Mouse (Mus musculus) spleen, postnatal 14 days (tissue): ENCODE results near the gene Gse1.
A peak's percentile ranks its signal among the peaks of the same experiment; 100 is the strongest.

Experiments
- DNase-seq, 2 experiments: peaks; one replicate each; pipeline ENCODE4 v3.0.0; 2021 to 2022; ENCODE audit warnings: low spot score in 2 of 2

Gene Gse1

DNA sequence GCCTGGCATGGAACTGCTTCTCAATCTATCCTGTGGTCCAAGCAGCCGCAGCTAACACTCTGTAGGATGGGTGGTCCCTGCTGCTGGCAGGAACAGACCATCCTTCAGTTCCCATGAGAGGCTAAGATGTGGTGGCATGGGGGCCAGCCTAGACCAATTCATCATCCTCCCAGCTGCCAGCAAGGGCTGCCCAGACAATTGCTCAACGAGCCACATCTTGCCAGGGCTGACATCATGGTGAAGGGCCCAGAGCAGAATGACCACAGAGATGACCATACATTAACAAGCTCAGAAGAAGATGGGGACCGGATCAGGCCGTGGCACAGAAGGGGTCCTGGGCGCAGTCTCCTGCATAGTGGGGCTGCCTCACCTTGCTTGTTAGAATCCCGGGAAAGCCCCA lies 382.6 kb downstream of the Gse1 start:
- no peak for DNase-seq

DNA sequence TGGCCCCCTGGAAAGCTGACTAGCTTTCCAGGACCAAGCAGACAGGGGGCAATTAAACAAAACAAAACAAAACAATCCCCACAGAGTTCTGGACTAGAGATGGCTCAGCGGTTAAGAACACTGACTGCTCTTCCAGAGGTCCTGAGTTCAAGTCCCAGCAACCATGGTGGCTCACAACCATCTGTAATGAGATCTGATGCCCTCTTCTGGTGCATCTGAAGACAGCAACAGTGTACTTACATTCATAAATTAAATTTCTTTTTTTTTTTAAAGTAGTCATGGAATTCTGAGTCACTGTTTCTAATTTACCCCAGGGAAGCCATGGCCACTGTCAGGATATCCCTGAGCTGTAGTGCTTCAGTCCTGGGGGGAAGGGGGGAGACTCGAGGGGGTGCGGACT lies 386.2 kb downstream of the Gse1 start:
- DNase-seq, result no peak

DNA sequence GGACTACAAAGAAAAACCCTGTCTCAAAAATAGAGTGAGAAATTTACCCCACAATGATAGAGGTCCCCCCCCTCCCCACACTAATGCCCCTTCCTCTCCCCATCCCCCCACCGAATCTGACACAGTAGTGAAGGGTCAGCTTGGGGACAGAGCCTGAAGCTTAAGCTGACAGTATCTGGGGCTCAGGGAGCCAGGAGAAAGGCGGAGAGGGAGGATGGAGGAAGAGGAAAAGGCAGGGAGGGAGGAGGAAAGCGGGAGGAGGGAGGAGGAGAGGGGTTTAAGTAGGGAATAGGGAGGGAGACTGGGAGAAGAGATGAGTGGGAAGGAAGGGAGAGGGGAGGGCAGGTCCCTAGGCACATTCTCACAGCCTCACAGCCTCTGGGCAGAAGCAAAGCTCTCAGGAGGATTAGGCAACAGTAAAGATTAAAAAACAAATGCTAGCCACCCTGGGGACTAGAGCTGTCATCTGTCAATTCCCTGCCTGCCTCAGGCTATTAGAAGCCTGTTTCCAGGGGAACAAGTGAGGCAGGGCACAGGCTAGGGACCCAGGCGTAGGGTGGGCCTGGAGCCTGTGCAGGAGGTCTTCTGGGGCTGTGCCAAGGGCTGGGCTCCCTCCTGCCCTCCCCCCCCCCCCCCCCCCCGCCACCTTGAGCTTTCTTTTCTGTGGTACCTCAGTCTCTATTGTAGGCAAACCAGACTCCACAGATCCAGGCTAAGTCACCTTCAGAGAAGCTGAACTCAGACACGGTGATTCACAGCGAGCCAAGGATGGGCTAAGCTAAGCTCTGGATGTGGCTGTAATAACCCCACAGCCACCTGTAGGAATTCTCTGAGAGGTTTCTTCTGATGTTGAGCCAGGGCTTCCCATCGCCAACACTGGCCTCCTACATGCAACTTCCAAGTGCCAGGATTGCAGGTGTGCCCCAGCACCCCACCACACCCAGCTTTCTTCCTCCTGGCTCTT lies 388.7 kb downstream of the Gse1 start:
- DNase-seq, result no peak

DNA sequence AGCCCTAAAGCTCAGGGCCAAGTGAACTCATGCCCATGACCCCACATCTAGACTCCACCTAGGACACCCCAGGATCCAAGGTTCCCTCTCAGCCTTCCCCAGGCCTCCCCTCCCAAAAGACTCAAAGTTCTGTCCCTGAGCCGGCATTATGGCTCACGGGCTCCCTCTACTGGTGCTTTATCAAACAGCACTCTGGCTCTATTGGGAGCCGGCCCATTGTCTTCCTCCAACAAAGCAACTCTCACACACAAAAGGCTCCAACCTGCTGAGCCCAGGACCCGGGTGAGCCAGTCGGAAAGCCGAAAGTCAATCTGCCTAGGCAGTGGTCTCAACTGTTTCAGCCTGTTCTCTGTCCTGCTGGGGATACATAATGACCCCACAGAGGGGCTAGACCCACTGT lies 389.9 kb downstream of the Gse1 start:
- DNase-seq, result peak; percentile 27 to 55

DNA sequence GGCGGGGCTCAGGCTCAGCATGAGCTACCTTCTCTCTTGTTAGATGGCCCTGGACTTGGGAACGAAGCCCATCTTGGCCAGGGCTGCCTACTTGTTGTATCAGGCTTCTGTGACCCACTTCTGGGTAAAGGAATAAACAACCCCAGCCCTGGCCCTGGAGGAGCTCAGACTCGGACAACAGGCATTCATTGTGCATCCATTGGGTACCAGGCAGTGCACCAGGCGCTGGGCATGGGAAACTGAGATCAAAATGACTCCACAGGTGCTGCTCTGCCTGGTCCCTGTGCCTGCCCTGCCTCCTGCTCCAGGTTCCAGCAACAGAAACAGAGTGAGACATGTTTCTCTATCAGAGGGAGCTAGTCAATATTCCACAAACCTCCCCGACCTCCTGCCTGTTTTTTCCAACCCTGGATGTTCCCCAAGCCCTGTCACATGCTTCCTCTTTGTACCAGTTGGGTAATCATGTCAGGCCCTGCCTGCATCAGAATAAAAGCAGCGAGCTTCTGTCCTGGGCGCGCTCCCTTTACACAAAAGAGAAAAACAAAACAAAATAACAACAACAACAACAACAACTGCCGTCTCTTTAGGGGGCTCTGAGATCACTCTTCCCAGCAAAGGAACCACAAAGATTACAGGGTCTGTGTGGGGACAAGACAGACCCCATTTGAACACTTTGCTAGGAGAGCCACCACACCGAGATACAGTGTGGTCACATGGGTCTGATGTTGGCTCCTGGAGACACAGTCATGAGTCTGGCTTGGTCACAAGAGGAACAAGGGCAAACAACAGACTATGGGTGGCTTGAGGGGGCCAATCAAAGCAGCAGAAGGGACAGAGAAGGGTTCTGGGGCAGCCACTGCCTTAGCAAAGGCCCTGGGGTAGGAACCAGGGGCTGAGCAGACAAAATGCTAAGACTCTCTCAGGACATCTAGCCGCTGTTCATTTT lies 391.3 kb downstream of the Gse1 start:
- DNase-seq, result no peak

DNA sequence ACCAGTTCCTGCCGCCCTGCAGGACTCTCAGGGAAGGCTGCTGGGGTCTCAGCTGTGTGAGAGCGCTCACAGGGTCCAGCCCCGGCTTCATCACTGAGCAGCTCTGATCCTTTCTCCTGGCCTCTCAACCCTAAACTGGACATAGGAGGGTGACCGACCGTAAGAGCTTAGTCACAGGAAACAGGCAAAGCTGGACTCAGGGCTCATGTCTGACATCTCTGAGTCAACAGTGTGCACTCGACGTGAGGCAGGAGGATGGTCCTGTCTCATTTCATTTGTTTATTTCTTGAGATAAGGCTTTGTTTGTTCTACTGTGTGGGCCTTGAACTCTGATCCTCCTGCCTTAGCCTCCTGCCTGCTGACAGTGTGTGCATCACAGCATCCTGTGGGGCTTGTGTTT lies 392.2 kb downstream of the Gse1 start:
- DNase-seq, result no peak

DNA sequence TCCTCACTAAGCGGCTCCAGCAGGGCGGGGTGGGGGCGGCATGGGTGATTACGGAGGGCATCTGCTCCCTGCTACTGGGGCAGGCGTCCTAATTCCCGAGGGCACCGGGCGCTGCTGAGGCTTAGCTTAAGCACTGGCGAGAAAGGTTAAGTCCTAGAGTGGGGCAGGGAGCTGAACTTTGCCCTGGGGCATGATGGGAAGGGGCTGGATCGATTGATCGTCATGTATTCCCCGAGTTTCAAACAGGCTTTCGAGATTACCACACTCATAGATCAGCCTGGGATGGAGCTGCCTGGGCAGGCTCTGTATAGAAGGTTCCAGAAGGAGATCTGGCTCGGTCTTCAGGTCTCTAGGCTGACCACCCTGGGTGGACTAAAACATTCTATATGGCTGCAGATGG lies 393.9 kb downstream of the Gse1 start:
- no peak for DNase-seq

DNA sequence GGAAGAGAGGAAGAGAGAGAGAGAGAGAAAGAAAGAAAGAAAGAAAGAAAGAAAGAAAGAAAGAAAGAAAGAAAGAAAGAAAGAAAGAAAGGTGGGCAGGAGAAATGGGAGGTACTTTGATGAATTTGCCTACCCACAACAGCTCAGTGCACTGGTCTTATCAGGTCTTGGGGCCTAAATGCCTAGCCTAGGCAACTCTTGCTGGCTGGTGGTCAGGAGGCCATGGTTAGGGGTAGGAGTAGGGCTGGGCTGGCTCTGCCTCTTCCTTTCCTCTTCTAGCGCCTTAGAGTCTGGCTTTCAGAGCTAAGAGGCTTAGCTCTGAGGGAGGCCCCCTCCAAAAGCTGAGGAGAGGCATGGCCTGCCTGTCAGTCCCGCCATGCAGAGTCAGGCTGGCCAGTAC lies 395.4 kb downstream of the Gse1 start:
- no peak for DNase-seq

DNA sequence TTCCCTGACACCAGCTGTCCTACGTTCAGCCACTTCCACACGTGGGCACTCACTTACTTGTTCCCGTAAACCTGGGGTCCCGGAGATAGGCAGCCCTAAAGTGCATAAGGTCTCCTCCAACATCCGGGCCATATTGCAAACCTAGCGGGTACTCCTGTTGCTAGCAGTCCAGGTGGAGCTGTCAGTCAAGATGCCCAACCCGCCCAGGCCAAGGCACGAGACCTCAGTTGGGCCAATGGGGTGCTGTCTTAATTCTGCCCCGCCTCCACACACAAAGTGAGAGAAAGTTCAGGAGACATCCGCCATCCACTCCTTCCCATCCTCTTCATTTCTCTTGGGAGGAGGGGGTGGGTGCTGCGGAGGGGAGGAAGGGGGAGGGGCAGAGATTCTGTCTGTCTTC lies 398.2 kb downstream of the Gse1 start:
- no peak for DNase-seq

DNA sequence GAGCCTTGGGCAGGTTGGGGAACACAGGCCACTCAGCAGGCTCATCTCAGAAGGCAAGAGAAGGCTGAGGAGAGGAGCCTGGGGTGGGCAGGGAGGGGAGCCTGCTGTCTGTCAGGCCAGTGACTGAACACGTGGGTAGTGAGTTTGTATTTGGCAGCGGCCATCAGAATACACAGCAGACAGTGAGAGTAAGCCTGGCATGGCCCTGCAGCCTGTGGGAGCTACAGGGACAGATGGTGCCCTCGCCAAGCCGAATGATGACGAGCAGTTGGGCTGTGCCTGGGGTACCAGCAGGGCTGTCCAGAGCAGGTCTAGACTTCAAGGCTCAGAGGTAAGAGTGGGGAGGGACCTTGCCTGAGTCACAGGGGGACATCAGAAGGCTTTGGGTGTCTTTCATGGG lies 399.0 kb downstream of the Gse1 start:
- DNase-seq, result no peak

DNA sequence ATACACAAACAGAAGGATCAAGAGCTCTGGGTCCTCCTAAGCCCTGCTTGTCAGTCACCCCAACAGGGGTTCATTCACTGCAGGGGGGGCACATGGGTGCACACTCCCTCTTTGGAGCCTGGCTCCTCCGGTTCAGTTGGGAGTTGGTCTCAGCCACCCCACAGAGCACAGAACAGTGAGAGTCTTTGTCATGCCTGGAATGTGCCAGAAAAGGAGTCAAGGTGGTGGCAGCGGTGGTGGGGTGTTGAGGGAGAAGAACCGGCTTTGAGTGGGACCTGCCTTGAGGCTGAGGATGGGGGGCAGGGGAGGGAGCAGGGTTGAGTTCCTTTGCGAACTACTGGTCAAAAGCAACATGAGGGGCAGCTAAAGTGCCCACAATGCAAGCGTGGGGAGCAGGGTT lies 401.8 kb downstream of the Gse1 start:
- no peak for DNase-seq

DNA sequence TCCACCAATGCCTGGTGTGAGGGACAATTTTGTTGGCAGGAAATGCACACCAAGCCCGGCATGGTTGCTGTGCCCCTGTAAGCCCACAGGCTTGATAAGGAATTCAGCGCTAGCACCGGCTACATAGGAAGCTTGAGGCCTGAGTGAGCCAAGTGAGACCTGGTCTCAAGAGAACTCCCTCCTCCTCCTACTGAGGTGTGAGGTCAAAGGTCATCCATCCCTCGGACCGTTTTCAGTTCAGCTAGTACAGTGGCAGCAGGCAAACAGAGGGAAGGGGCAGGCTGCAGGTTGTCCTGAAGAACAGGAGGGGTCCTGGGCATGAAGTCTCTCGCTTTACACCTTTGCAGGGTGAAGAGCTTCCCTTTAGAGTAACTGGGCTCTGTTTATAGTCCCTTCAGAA lies 402.6 kb downstream of the Gse1 start:
- DNase-seq, result no peak
